Mouse (Mus musculus) T-helper 2 cell (primary cell): ENCODE data around the gene Flvcr2.
"Not testable (repeated sequence)": the region's sequence is repeated elsewhere in the genome, so short reads cannot be mapped to it uniquely, and the experiment has no call there.

Source experiments
- in situ Hi-C: fragments of 300-600 bp; cut with MboI, MseI; formaldehyde crosslinking; loops from one replicate; pipeline ENCODE4 v1.15.1; 2025; ENCODE audit warnings: high pct_unique_total_duplicates

Flvcr2 gene

GRCm38 (mm10) chr12:85745827-85746695, at the start of gene Flvcr2:
Gene Flvcr2 (plus strand): TSS chr12:85746539.
- in situ Hi-C loops = no loop called here

GRCm38 (mm10) chr12:85698179-85698578, 48.2 kb upstream of the Flvcr2 start:
- in situ Hi-C loops = not testable (repeated sequence)

GRCm38 (mm10) chr12:85700191-85700841, 46.0 kb upstream of the Flvcr2 start:
- in situ Hi-C loops = no loop called here

- in situ Hi-C loops = no loop called here
Observed at GRCm38 (mm10) chr12:85700842-85701223, 45.5 kb upstream of the Flvcr2 start.

- in situ Hi-C loops = no loop called here
Observed at GRCm38 (mm10) chr12:85702166-85703055, 43.9 kb upstream of the Flvcr2 start.

GRCm38 (mm10) chr12:85703507-85703906, 42.8 kb upstream of the Flvcr2 start:
- in situ Hi-C loops = no loop called here

- in situ Hi-C loops = no loop called here
Observed at GRCm38 (mm10) chr12:85704566-85704965, 41.8 kb upstream of the Flvcr2 start.

- in situ Hi-C loops = no loop called here
Observed at GRCm38 (mm10) chr12:85705002-85705830, 41.1 kb upstream of the Flvcr2 start.

- in situ Hi-C loops = no loop called here
Observed at GRCm38 (mm10) chr12:85705831-85706530, 40.4 kb upstream of the Flvcr2 start.

GRCm38 (mm10) chr12:85706906-85707305, 39.4 kb upstream of the Flvcr2 start:
- in situ Hi-C loops = no loop called here

- in situ Hi-C loops = no loop called here
Observed at GRCm38 (mm10) chr12:85707391-85707790, 38.9 kb upstream of the Flvcr2 start.

- in situ Hi-C loops = no loop called here
Observed at GRCm38 (mm10) chr12:85708556-85708955, 37.8 kb upstream of the Flvcr2 start.

GRCm38 (mm10) chr12:85710695-85711094, 35.6 kb upstream of the Flvcr2 start:
- in situ Hi-C loops = no loop called here

- in situ Hi-C loops = no loop called here
Observed at GRCm38 (mm10) chr12:85712587-85712986, 33.8 kb upstream of the Flvcr2 start.

- in situ Hi-C loops = no loop called here
Observed at GRCm38 (mm10) chr12:85714126-85714525, 32.2 kb upstream of the Flvcr2 start.

GRCm38 (mm10) chr12:85725306-85725705, 21.0 kb upstream of the Flvcr2 start:
- in situ Hi-C loops = no loop called here

GRCm38 (mm10) chr12:85726729-85727397, 19.5 kb upstream of the Flvcr2 start:
- in situ Hi-C loops = no loop called here

- in situ Hi-C loops = no loop called here
Observed at GRCm38 (mm10) chr12:85728181-85728580, 18.2 kb upstream of the Flvcr2 start.

GRCm38 (mm10) chr12:85729022-85729944, 17.1 kb upstream of the Flvcr2 start:
- in situ Hi-C loops = no loop called here
